Mouse (Mus musculus) embryonic facial prominence, embryonic 11.5 days (tissue): ENCODE results near the gene Nxpe5. TPM values are rescaled to one million over a fixed set of nuclear protein-coding genes. Genes with fewer than 3 reads are reported as not detected.

Source experiments
- ATAC-seq: fragments of 200-750 bp; cut with Nextera tagmentation; replicated peaks from 2 replicates; pipeline ENCODE4 v1.8.0; 2017; ENCODE audit warnings: low read depth; ENCODE audit not compliant: insufficient number of reproducible peaks, low FRiP score, low TSS enrichment
- DNase-seq: peaks from one replicate; pipeline ENCODE4 v3.0.0-alpha.2; 2015; ENCODE audit warnings: low spot score
- H3K27ac ChIP-seq: fragments of 300-500 bp; sonication (generic); replicated peaks from 2 replicates; pipeline ENCODE4 v1.5.1; 2014; ENCODE audit warnings: mild to moderate bottlenecking, low read depth, low read length, control low read depth
- H3K27me3 ChIP-seq: fragments of 300-500 bp; sonication (generic); 2 replicates; pipeline ENCODE4 v1.6.1; 2014; ENCODE audit warnings: mild to moderate bottlenecking, low read length, moderate library complexity, mixed read lengths; ENCODE audit not compliant: control insufficient read depth, insufficient read depth
- H3K36me3 ChIP-seq: fragments of 300-500 bp; sonication (generic); replicated peaks from 2 replicates; pipeline ENCODE4 v1.6.1; 2014; ENCODE audit warnings: low read depth, mild to moderate bottlenecking, low read length, moderate library complexity, mixed read lengths; ENCODE audit not compliant: control insufficient read depth, insufficient read depth
- H3K4me1 ChIP-seq: fragments of 300-500 bp; sonication (generic); 2 replicates; pipeline ENCODE4 v1.6.1; 2014; ENCODE audit warnings: low read length, mixed read lengths; ENCODE audit not compliant: control insufficient read depth, insufficient read depth
- H3K4me2 ChIP-seq: fragments of 300-500 bp; sonication (generic); 2 replicates; pipeline ENCODE4 v1.6.1; 2014; ENCODE audit warnings: low read depth, mild to moderate bottlenecking, control low read depth, low read length, moderate library complexity
- H3K4me3 ChIP-seq: fragments of 300-500 bp; sonication (generic); 2 replicates; pipeline ENCODE4 v1.5.1; 2014; ENCODE audit warnings: low read depth, low read length, control low read depth
- H3K9ac ChIP-seq: fragments of 300-500 bp; sonication (generic); replicated peaks from 2 replicates; pipeline ENCODE4 v1.6.1; 2014; ENCODE audit warnings: mild to moderate bottlenecking, control low read depth, low read length
- H3K9me3 ChIP-seq: fragments of 300-500 bp; sonication (generic); replicated peaks from 2 replicates; pipeline ENCODE4 v1.6.1; 2016; ENCODE audit warnings: mild to moderate bottlenecking, low read length, inconsistent platforms, mixed read lengths; ENCODE audit not compliant: control insufficient read depth
- WGBS: fragments of 180-500 bp; shearing (Covaris S2); extraction: QIAGEN DNeasy Blood & Tissue Kit; methylation state at CpG from one replicate; pipeline ENCODE4 v1.1.7; 2014; 5-methylcytosine and 5-hydroxymethylcytosine counted together
- polyA plus RNA-seq: library from polyadenylated mRNA; unstranded; fragments of >200 nt; fragmentation: Nextera tagmentation; extraction: Ambion mirVana; gene quantifications from 2 replicates; pipeline ENCODE4 v1.2.1, GENCODE M21; 2014

The Nxpe5 gene
- polyA plus RNA-seq, 1 experiment from 2014 or later = not detected

DNA sequence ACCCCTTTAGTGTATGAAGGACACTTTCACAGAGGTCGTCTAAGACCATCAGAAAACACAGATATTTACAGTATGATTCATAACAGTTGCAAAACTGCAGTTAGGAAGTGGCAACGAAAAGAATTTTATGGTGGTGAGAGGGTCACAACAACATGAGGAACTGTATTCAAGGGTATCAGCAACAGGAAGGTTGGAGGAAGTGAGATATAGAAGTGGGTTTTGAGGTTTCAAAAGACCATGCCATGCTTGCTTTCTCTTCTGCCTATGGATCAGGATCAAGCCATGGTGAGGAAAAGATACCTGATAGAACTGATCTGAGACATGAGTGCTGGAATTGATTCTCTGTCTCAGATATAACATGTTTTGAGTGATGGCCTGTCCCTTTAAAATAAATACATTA lies 1.7 kb downstream of the Nxpe5 start:
- no peak for DNase-seq
- H3K36me3 ChIP-seq = no peaks in the 10 kb centered on the region
- no peaks in the 10 kb centered on the region for H3K4me1 ChIP-seq
- no peak overlapping the region for H3K27ac ChIP-seq
- ATAC-seq = no peak
- no peak overlapping the region for H3K4me2 ChIP-seq
- H3K9me3 ChIP-seq = no peaks in the 10 kb centered on the region
- WGBS = 62% methylated on average over 2 of the region's 2 CpGs
- no peak overlapping the region for H3K4me3 ChIP-seq
- H3K9ac ChIP-seq = no peak overlapping the region
- H3K27me3 ChIP-seq = no peaks in the 10 kb centered on the region

DNA sequence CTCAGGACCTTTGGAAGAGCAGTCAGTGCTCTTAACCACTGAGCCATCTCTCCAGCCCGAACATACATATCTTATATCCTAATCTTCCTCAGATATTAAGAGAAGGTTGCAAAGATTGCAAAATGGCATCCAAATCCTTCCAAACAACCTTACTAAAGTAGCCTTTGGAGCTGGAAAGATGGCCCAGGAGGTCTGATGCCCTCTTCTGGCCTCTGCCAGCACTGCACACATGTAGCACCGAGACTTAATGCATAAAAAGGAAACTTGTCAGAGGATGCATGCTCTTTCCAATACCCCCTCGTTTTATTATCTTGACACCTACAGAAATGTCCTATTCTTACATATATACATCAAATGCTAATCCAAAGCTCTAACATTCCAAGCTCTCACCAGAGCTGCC lies 2.3 kb downstream of the Nxpe5 start:
- no peaks in the 10 kb centered on the region for H3K9me3 ChIP-seq
- H3K4me3 ChIP-seq = no peak overlapping the region
- H3K27ac ChIP-seq = no peak overlapping the region
- no peak for DNase-seq
- H3K9ac ChIP-seq = no peak overlapping the region
- 59% methylated on average over 3 of the region's 3 CpGs for WGBS
- no peaks in the 10 kb centered on the region for H3K36me3 ChIP-seq
- ATAC-seq = no peak
- H3K27me3 ChIP-seq = no peaks in the 10 kb centered on the region
- H3K4me1 ChIP-seq = no peaks in the 10 kb centered on the region
- H3K4me2 ChIP-seq = no peak overlapping the region

GRCm38 (mm10) chr5:138229511-138229910 lies 3.8 kb downstream of the Nxpe5 start:
- no peak for DNase-seq
- Histone ChIP-seq H3K27ac (no peak overlapping the region), H3K9me3 (no peaks in the 10 kb centered on the region), H3K9ac (no peak overlapping the region), H3K4me1 (no peaks in the 10 kb centered on the region), H3K27me3 (no peaks in the 10 kb centered on the region), H3K4me2 (no peak overlapping the region), H3K4me3 (no peak overlapping the region), H3K36me3 (no peaks in the 10 kb centered on the region)
- WGBS = 85% methylated on average over 3 of the region's 3 CpGs
- ATAC-seq = no peak

DNA sequence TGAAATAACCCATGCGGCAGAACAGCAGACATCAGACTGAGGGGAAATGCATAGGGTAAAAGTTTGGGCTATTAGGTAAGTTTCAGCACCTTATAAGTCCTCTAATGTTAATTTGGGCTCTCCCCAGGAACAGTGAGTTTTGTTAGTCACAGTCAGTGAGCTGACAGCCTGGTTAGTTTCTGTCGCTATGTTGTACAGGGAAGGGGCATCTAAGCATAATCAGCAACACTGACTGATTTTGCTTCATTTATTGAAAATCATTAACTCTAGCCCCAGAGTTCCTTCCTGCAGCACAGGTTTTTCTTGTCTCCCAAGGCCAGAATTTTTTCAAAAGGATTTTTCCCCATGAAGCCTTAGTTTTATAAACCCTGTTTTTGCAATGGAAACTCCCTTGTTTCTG lies 8.1 kb downstream of the Nxpe5 start:
- Histone ChIP-seq H3K9ac (no peak overlapping the region), H3K27ac (no peak overlapping the region), H3K36me3 (no peaks in the 10 kb centered on the region), H3K4me2 (no peak overlapping the region), H3K27me3 (no peaks in the 10 kb centered on the region), H3K4me1 (no peaks in the 10 kb centered on the region), H3K9me3 (no peaks in the 10 kb centered on the region), H3K4me3 (no peak overlapping the region)
- DNase-seq (no peak), ATAC-seq (no peak)
- WGBS = 89% methylated on average over 2 of the region's 2 CpGs

- Histone ChIP-seq H3K27ac (no peak overlapping the region), H3K4me2 (no peak overlapping the region), H3K4me1 (no peaks in the 10 kb centered on the region), H3K9me3 (no peaks in the 10 kb centered on the region), H3K36me3 (no peaks in the 10 kb centered on the region), H3K4me3 (no peak overlapping the region), H3K27me3 (no peaks in the 10 kb centered on the region), H3K9ac (no peak overlapping the region)
- DNase-seq (no peak), ATAC-seq (no peak)
These were observed 8.5 kb downstream of the Nxpe5 start for GRCm38 (mm10) chr5:138234224-138234623.

GRCm38 (mm10) chr5:138241511-138241910 lies 15.8 kb downstream of the Nxpe5 start:
- H3K27me3 ChIP-seq = no peaks in the 10 kb centered on the region
- H3K9ac ChIP-seq = no peak overlapping the region
- DNase-seq (no peak), ATAC-seq (no peak)
- H3K36me3 ChIP-seq = no peaks in the 10 kb centered on the region
- H3K9me3 ChIP-seq = no peaks in the 10 kb centered on the region
- H3K27ac ChIP-seq = no peak overlapping the region
- WGBS = 54% methylated on average over 2 of the region's 2 CpGs
- no peaks in the 10 kb centered on the region for H3K4me1 ChIP-seq
- no peak overlapping the region for H3K4me2 ChIP-seq
- H3K4me3 ChIP-seq = no peak overlapping the region

DNA sequence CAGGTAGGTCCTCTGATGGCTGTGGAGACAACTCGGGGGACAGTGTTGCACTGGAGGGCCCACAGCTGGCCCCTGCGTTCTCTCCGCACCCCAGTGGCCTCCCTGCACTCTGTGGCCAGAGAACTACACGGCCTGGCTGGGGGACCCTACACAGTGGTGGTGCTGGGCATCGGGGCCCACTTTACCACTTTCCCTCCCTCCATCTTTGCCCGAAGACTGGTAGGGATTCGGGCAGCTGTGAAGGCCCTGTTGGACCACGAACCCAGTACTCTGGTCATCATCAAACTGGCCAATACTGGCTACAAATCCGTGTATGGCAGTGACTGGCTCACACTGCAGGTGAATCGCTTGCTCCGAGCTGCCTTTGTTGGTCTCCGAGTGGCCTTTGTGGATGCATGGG lies 25.4 kb downstream of the Nxpe5 start:
- Histone ChIP-seq H3K27me3 (no peaks in the 10 kb centered on the region), H3K4me3 (no peak overlapping the region), H3K4me1 (no peaks in the 10 kb centered on the region), H3K9me3 (no peaks in the 10 kb centered on the region), H3K4me2 (no peak overlapping the region), H3K27ac (no peak overlapping the region), H3K9ac (no peak overlapping the region), H3K36me3 (no peaks in the 10 kb centered on the region)
- DNase-seq = no peak
- WGBS = 83% methylated on average over 12 of the region's 12 CpGs
- ATAC-seq = no peak

DNA sequence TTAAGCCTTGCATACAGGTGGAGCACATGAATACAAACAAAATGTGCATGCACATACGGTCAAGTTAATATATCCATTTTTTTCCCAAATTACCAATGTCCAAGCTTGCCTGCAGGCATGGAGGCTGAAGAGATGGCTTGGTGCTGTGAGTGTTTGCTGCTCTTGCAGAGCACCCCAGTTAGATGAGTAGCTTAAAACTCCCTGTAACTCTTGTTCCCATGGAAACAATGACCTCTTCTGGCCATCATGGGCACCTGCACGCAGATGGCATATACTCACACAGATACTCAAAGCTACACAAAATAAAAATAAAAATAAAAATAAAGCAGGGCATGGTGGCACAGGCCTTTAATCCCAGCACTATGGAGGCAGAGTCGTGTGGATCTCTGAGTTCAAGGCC lies 27.4 kb downstream of the Nxpe5 start:
- DNase-seq (no peak), ATAC-seq (no peak)
- 92% methylated on average over 3 of the region's 3 CpGs for WGBS

More for the DNA sequence above, 27.4 kb downstream of the Nxpe5 start:
- Histone ChIP-seq H3K27ac (no peak overlapping the region), H3K9me3 (no peaks in the 10 kb centered on the region), H3K9ac (no peak overlapping the region), H3K4me2 (no peak overlapping the region), H3K27me3 (no peaks in the 10 kb centered on the region), H3K36me3 (no peaks in the 10 kb centered on the region), H3K4me3 (no peak overlapping the region), H3K4me1 (no peaks in the 10 kb centered on the region)
